Mouse (Mus musculus) heart, embryonic 11.5 days (tissue): ENCODE measurements around the gene Akt2. TPM values are rescaled to one million over a fixed set of nuclear protein-coding genes. Genes with fewer than 3 reads are reported as not detected.
A peak's percentile ranks its signal among the peaks of the same experiment; 100 is the strongest.

ENCODE experiments used
- ATAC-seq: fragments of 200-750 bp; cut with Nextera tagmentation; replicated peaks from 2 replicates; pipeline ENCODE4 v1.8.0; 2017; ENCODE audit warnings: moderate library complexity; ENCODE audit not compliant: insufficient number of reproducible peaks, low FRiP score, low TSS enrichment
- H3K27ac ChIP-seq: fragments of 300-500 bp; sonication (generic); 2 replicates; pipeline ENCODE4 v1.5.1; 2014; ENCODE audit warnings: mild to moderate bottlenecking, low read depth, low read length
- H3K27me3 ChIP-seq: fragments of 300-500 bp; sonication (generic); 2 replicates; pipeline ENCODE4 v1.6.1; 2014; ENCODE audit warnings: mild to moderate bottlenecking, low read length, mixed read lengths; ENCODE audit not compliant: control insufficient read depth, insufficient read depth
- H3K36me3 ChIP-seq: fragments of 300-500 bp; sonication (generic); 2 replicates; pipeline ENCODE4 v1.6.1; 2014; ENCODE audit warnings: mild to moderate bottlenecking, low read length, moderate library complexity, mixed read lengths; ENCODE audit not compliant: control insufficient read depth, insufficient read depth
- H3K4me1 ChIP-seq: fragments of 300-500 bp; sonication (generic); 2 replicates; pipeline ENCODE4 v1.6.1; 2014; ENCODE audit warnings: low read length; ENCODE audit not compliant: control insufficient read depth, insufficient read depth
- H3K4me2 ChIP-seq: fragments of 300-500 bp; sonication (generic); 2 replicates; pipeline ENCODE4 v1.6.1; 2014; ENCODE audit warnings: mild to moderate bottlenecking, moderate library complexity
- H3K4me3 ChIP-seq: fragments of 300-500 bp; sonication (generic); 2 replicates; pipeline ENCODE4 v1.5.1; 2014; ENCODE audit warnings: low read depth, low read length
- H3K9ac ChIP-seq: fragments of 300-500 bp; sonication (generic); 2 replicates; pipeline ENCODE4 v1.6.1; 2014; ENCODE audit warnings: mild to moderate bottlenecking, low read depth, low read length, moderate library complexity
- H3K9me3 ChIP-seq: fragments of 300-500 bp; sonication (generic); replicated peaks from 2 replicates; pipeline ENCODE4 v1.6.1; 2016; ENCODE audit warnings: low read length; ENCODE audit not compliant: control insufficient read depth
- WGBS: fragments of 180-500 bp; shearing (Covaris S2); extraction: QIAGEN DNeasy Blood & Tissue Kit; methylation state at CpG from one replicate; pipeline ENCODE4 v1.1.7; 2014; ENCODE audit not compliant: insufficient replicate concordance; 5-methylcytosine and 5-hydroxymethylcytosine counted together
- polyA plus RNA-seq: library from polyadenylated mRNA; unstranded; fragments of >200 nt; fragmentation: Nextera tagmentation; extraction: Ambion mirVana; gene quantifications from 2 replicates; pipeline ENCODE4 v1.2.1, GENCODE M21; 2014

Akt2 gene
- polyA plus RNA-seq, 1 experiment from 2014 or later: 72.1 TPM

- WGBS: 34% methylated on average over 10 of the region's 10 CpGs
- Histone ChIP-seq H3K9me3 (no peaks in the 10 kb centered on the region), H3K27ac (peak overlapping the region; percentile 86), H3K36me3 (no peaks in the 10 kb centered on the region; the same call in 1 of the 2 replicates), H3K4me2 (peak overlapping the region; percentile 34), H3K9ac (peak overlapping the region; percentile 54), H3K27me3 (no peaks in the 10 kb centered on the region), H3K4me1 (peaks cover 75% of the 10 kb centered on the region), H3K4me3 (no peak overlapping the region)
- ATAC-seq: no peak
Measured at GRCm38 (mm10) chr7:27596586-27597503, 5.5 kb downstream of the Akt2 start.

GRCm38 (mm10) chr7:27598053-27598452 is 6.7 kb downstream of the Akt2 start:
- ATAC-seq: no peak
- WGBS: 58% methylated on average over 7 of the region's 7 CpGs
- peaks cover 76% of the 10 kb centered on the region for H3K4me1 ChIP-seq
- H3K27me3 ChIP-seq: no peaks in the 10 kb centered on the region
- no peak overlapping the region for H3K27ac ChIP-seq
- no peaks in the 10 kb centered on the region; the same call in 1 of the 2 replicates for H3K36me3 ChIP-seq
- H3K9me3 ChIP-seq: no peaks in the 10 kb centered on the region
- no peak overlapping the region for H3K4me2 ChIP-seq
- H3K4me3 ChIP-seq: no peak overlapping the region
- peak overlapping the region; percentile 28; the same call in 1 of the 2 replicates for H3K9ac ChIP-seq

GRCm38 (mm10) chr7:27601628-27602027 is 10.3 kb downstream of the Akt2 start:
- no peak for ATAC-seq
- Histone ChIP-seq H3K9me3 (no peaks in the 10 kb centered on the region), H3K4me2 (no peak overlapping the region), H3K27ac (no peak overlapping the region), H3K4me1 (peaks cover 76% of the 10 kb centered on the region), H3K27me3 (no peaks in the 10 kb centered on the region), H3K36me3 (no peaks in the 10 kb centered on the region), H3K4me3 (no peak overlapping the region), H3K9ac (no peak overlapping the region)
- WGBS: 65% methylated on average over 4 of the region's 4 CpGs

- Histone ChIP-seq H3K4me1 (peaks cover 76% of the 10 kb centered on the region), H3K9me3 (no peaks in the 10 kb centered on the region), H3K27ac (no peak overlapping the region), H3K4me3 (no peak overlapping the region), H3K9ac (no peak overlapping the region), H3K36me3 (no peaks in the 10 kb centered on the region), H3K27me3 (no peaks in the 10 kb centered on the region), H3K4me2 (no peak overlapping the region)
- no peak for ATAC-seq
- 84% methylated on average over 2 of the region's 2 CpGs for WGBS
Measured at GRCm38 (mm10) chr7:27602161-27602560, 10.8 kb downstream of the Akt2 start.

GRCm38 (mm10) chr7:27602835-27603234 is 11.5 kb downstream of the Akt2 start:
- H3K27ac ChIP-seq: no peak overlapping the region
- no peaks in the 10 kb centered on the region for H3K36me3 ChIP-seq
- H3K9me3 ChIP-seq: no peaks in the 10 kb centered on the region
- peaks cover 76% of the 10 kb centered on the region for H3K4me1 ChIP-seq
- no peaks in the 10 kb centered on the region for H3K27me3 ChIP-seq
- H3K4me3 ChIP-seq: no peak overlapping the region
- WGBS: 68% methylated on average over 7 of the region's 7 CpGs
- no peak for ATAC-seq
- no peak overlapping the region for H3K9ac ChIP-seq
- no peak overlapping the region for H3K4me2 ChIP-seq

- ATAC-seq: no peak
- Histone ChIP-seq H3K9me3 (no peaks in the 10 kb centered on the region), H3K36me3 (peaks cover 4% of the 10 kb centered on the region; the same call in 1 of the 2 replicates), H3K4me2 (peak overlapping the region; percentile 47; the same call in 1 of the 2 replicates), H3K4me3 (no peak overlapping the region), H3K9ac (peak overlapping the region; percentile 58), H3K4me1 (peaks cover 87% of the 10 kb centered on the region), H3K27ac (peak overlapping the region; percentile 84), H3K27me3 (no peaks in the 10 kb centered on the region)
- 31% methylated on average over 5 of the region's 5 CpGs for WGBS
Measured at GRCm38 (mm10) chr7:27604661-27605348, 13.5 kb downstream of the Akt2 start.

- peak overlapping the region; percentile 58 for H3K9ac ChIP-seq
Measured at GRCm38 (mm10) chr7:27605499-27606285, 14.3 kb downstream of the Akt2 start.

More at GRCm38 (mm10) chr7:27605499-27606285, 14.3 kb downstream of the Akt2 start:
- Histone ChIP-seq H3K4me3 (0 out of 2 replicates have a peak overlapping the region, but pooled peaks have one; percentile 3), H3K4me1 (peaks cover 84% of the 10 kb centered on the region), H3K4me2 (peak overlapping the region; percentile 47), H3K9me3 (no peaks in the 10 kb centered on the region), H3K36me3 (peaks cover 4% of the 10 kb centered on the region; the same call in 1 of the 2 replicates), H3K27ac (peak overlapping the region; percentile 84), H3K27me3 (no peaks in the 10 kb centered on the region)
- WGBS: 47% methylated on average over 9 of the region's 9 CpGs
- ATAC-seq: peak; percentile 64; the same call in 1 of the 2 replicates
